Mouse (Mus musculus) layer of hippocampus, postnatal 10 days (tissue): ENCODE data around the gene Adgrf2. TPM values are rescaled to one million over a fixed set of nuclear protein-coding genes. Genes with fewer than 3 reads are reported as not detected.

Experiments
- DNase-seq, 2 experiments: peaks; one replicate each; pipeline ENCODE4 v3.0.0; 2021; ENCODE audit warnings: low spot score in 2 of 2
- long read RNA-seq: library from polyadenylated mRNA; stranded (forward); transcript quantifications from one replicate; pipeline ENCODE4 v2.0.0, GENCODE M21; 2023
- total RNA-seq, 2 experiments: library from RNA; stranded (reverse); gene quantifications; 2 replicates each; pipeline ENCODE4 v1.2.3; 2021

Adgrf2 gene
- total RNA-seq = under 1 TPM; 0.42 to 0.66 TPM
- long read RNA-seq = 0 reads

DNA sequence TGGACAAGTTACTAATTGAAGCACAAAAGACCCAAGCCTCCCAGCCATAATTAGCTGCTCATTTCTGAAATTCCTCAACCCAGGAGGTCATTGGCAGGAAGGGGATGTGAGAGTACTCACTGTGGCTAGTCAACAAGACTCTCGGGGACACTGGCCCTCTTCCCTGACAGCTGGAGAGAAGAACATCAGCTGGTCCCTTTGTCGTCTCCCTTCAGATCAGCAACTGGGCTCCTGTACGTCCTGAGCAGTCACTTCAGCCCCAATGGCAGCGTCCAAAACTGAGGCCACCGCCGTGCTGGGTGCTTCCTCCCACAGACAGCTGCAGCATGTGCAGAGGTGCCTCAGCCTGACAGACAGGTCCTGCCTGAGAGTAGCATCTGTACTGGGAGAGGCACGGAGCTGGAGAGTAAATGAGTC lies at the start of gene Adgrf2:
Adgrf2 (minus strand) TSS at position 379 of the 417 bp plus-strand sequence.
- no peak for DNase-seq

DNA sequence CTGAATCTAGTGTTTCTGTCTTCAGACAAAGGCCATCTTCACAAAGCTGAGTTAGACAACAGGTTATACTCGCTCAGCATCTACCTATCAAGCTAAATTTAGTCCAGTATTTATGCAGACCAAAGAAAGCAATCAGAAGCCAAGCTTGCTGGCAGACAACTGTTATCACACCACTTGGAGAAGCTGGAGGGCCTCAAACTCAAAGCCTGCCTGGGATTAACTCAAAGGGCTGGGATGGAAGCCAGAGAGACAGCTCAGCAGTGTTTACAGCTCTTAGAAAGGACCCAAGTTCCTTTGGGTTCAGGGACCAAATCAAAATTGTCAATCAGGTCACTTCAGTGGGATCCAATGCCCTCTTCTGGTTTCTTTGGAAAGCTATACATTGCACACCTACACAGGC lies 48.8 kb upstream of the Adgrf2 start:
- DNase-seq = no peak

DNA sequence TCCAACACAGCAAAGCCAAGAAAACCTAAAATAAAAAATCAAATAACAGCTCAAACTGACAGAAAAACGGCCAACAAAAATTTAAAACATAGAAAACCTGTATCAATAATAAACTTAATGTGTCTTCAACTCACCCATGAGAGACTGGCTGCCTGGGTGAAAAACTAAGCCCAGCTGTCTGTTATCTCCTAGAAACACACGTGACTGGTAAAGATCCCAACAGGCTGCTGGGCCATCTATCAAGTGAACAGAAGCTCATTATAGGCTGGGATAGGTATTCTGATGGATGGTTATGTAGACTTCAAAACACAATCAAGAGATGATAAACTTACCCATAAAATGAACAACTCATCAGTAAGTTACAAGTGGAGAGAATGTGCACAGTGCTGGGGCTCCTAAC lies 47.7 kb upstream of the Adgrf2 start:
- DNase-seq = no peak

DNA sequence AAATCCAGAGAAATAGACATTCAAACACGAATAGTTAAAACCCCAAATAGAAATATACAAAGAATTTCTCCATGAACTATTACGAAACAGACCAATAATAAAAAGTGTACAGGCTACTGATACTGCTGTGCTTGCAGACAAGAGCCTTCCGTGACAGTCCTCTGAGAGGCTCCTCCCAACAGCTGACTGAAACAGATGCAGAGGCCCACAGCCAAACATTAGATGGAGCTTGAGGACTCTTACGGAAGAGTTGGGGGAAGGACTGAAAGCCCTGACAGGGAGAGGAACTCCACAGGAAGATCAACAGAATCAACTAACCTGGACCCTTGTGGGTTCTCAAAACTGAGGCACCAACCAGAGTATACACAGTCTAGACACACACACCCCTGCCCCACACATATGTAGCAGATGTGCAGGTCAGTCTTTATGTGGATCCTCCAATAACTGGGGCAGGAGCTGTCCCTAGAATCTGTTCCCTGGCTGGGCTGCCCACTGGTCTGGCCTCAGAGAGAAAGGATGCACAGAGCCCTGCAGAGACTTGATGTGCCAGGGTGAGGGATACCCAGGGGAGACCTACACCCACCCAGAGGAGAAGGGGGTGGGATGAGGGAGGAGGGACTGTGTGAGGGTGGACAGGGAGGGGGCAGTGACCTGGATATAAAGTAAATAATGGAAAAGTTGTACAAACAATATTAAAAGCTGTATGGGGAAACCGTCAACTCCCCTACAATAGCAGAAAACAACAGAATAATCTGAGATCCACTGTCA lies 46.9 kb upstream of the Adgrf2 start:
- DNase-seq = no peak

DNA sequence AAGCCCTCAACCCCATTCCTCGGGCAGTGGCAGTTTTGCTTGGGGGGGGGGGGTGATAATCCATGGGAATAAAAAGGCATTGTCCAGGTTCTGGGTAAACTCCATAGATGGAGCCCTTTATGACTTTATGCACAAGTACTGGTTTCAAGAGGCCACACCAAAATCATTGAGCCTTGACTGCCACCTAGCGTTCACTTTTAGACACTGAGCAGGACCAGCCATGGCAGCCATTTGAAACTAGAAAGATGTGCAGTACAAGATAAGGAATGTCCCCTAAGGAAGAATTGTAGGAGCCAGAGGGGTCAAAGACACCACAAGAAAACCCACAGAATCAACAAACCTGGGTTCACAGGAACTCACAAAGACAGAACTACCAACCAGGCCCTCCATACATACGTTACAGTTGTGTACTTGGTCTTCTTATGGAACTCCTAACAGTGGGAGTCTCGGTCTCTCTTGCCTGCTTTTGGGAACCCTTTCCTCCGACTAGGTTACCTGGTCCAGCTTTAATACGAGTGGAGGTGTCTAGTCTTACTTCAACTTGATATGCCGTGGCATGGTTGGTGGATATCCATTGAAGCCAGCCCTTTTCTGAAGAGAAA lies 40.3 kb upstream of the Adgrf2 start:
- DNase-seq = peak; percentile 82 to 83

DNA sequence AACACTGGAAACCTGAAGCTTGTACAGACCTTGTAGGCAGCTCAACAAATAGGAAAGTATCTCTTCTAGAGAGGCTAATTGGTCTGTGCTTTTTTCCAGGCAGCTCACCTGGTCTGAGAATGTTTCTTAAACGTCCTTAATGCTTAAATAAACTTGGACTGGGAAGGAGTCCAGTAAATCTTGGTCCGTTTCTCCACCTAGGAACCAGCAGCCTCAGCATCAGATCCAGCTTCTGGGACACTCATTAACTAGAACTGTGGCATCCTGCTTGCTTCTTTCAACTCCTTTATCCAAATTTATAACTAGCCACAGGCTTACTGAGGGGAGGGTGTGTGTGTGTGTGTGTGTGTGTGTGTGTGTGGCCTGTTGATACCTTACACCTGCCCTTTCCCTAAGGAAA lies 11.8 kb upstream of the Adgrf2 start:
- peak in 1 of 2 experiments; percentile 4 for DNase-seq

DNA sequence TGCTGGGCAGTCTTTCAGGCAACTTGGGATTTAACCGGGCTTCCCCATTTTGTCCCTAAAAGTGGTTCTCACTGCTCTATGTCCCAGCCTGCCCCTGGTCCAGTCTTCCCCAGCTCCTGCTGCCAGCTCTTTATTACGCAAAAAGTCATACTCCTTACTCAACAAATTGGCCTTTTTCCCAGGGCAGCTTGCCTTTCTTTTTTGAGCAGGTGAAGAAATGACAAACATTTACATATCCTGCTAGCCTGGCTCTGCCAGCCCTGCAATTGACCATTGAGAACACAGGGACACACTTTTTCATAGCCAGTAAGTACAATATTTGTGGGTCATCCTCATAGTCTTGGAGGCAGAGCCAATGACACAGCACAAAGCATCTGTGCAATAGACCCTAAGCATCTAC lies 10.2 kb upstream of the Adgrf2 start:
- peak in 1 of 2 experiments; percentile 4 for DNase-seq

DNA sequence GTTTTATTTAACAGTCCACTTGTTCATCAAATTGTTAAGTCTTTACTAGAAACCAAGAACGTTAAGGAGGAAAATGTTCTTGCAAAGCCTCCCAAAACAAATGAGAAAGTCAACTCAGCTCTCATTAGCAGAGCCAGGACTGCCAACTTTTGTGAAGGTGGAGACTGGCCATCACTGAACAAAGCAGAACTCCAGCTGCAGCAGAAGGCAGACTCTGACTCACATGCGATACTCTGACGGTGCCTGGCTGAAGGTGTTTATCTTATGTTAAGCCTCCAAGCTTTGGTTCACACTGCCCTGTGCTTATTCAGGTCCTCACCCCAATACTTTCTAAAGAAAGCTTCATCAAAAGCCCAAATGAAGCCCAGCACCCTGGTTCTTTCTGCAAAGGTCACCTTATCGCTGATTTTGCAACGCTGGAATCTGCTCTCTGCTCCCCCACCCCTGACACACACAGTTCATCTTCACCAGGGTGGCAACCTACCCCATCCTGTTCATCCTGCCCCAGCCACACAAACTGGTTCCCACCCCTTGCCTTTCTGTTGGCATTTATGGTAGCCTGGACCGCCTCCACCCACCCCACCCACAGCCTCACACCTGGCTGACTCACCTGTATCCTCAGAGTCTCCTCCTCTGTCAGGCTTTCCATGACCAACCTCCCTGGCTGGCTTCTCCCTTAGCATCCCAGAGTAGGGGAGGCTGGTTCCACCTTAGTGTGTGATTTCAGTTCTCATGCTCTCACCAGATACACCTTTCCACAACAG lies 3.9 kb upstream of the Adgrf2 start:
- no peak for DNase-seq

DNA sequence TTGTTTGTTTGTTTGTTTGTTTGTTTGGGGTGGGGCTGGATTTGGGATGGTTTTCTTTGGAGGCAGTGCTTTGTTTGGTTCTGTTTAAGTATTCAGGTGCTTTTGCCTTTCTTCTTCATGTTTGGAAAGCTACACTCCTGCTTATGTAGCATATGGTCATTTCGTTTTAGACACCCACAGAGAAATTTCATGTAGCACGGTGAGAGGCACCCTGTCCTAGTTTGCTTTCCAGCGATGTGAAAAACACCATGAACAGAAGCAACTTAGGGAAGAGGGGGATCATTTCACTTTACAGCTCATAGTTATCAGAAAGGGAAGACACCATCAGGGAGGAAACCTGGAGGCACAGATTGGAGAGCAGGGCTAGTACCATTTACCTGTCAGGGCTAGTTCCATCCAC lies 844 bp upstream of the Adgrf2 start:
- no peak for DNase-seq

DNA sequence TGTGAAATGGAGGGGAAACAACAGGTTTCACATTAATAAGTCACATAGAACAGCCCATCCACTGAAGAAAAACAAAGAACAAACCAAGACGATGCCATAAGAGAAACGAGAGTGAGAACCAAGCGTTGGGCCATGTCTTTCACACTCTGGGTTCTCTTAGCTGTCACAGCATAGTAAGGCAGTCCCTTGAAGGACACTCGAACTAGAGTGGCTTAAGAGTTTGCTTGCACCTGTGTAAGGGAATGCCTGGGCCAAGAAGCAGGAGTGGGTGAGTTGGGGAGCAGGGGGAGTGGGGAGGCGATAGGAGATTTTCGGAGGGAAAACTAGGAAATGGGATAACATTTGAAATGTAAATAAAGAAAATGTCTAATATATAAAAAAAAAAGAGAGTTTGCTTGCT lies 3.2 kb downstream of the Adgrf2 start:
- no peak for DNase-seq

DNA sequence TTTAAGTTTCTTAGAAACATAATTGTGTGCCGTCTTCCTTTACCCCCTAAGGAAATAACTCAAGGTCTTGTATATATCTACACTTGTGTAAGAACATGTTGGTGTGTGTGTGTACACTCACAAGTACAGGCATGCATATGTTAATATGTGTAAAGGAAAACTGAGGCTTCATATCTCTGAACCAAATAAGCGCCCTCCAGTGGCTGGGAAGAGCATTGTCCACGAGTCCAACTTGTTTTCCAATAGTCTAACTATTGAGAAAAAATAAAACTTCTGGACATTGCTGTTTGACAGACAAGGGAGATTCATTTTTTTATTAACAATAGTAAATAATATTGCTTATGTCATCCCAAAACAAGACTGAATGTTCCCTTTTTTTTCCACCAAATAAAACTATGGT lies 24.8 kb downstream of the Adgrf2 start:
- DNase-seq = no peak

DNA sequence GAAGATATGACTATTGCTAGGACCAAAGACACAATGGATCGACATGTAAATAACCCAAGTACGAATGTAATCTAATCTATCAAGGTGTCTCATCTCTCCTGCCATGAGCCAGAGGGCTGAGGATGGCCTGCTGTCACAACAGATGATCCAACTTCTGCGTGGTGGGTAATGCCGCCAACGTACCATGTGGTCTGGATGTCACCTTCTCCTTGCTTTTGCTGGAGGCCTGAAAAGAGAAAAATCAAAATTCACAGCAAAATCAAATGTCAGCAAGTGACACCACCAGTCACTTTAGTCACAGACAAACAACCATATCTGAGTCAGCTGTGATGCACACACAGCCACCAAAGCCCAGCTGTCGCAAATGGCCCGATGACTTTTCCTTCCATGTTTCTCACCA lies 27.0 kb downstream of the Adgrf2 start:
- DNase-seq = peak; percentile 45 to 53

DNA sequence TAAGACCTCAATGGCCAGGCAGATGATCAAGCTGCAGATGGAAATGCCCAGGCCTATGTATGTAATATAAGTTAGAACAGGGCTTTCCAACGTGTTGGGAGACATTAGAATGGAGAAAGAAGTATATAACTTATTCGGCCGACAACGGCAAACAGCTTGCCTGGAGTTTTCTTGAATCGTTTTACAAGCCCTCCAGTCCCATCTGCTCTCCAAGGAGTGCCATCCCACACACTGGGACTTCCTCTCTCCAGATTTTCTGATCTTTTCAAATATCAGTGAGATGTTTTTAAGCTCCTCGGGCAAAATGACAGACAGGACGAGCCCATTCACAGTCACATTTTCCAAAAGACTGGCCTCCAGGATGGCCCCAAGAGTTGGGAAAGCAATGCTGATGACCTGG lies 31.3 kb downstream of the Adgrf2 start:
- peak in 1 of 2 experiments; percentile 15 for DNase-seq

DNA sequence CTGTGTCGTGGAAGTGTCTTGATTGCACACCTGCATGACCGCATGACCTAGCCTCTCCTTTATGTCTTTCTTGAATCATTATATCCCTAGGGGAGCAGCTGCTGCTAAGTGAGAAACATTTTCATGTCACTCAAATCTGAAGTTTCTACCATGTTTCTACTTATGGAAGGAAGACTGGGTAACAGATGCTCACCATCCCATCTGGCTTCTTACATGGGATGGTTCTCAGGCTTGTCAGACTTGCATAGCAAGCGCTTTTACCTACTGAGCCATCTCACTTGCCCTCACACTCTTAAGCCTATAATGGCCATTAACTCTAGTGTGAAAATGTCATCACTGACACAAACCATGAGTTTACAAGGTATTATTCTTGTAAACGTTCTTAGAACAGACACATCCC lies 36.4 kb downstream of the Adgrf2 start:
- no peak for DNase-seq

DNA sequence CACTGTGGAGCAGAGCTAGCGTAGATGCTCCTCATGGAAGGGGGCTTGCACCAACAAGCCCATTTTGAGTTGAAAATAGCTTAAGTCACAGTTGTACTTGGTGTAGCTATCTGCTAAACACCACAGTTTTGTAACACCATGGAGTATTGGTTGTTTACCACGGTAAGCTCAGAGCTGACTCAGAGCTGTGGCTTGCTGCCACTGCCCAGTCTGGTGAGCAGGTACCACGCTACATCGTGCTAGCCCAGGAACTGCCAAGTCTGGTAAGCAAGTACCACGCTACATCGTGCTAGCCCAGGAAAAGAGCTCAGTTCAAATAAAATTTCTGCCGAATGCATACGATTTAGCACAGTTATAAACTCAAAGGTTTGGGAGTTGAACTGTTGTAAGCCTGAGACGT lies 39.8 kb downstream of the Adgrf2 start:
- DNase-seq = no peak

DNA sequence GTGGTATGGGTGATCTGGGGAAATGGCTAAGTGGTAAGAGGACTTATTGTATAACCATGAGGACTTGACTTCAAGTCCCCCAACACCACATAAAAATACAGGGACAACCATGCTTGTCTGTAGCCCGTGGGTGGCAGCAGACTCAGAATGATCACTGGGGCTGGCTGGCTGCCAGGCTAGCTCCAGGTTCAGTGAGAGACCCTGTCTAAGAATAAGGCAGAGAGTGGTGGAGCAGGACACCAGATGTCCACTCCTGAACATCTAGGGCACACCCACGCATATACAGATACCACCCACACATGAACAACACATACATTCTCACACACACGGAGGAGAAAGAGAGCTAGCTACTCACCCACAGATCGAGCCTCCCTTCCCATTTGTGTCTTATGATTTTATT lies 47.2 kb downstream of the Adgrf2 start:
- DNase-seq = peak in 1 of 2 experiments; percentile 13

DNA sequence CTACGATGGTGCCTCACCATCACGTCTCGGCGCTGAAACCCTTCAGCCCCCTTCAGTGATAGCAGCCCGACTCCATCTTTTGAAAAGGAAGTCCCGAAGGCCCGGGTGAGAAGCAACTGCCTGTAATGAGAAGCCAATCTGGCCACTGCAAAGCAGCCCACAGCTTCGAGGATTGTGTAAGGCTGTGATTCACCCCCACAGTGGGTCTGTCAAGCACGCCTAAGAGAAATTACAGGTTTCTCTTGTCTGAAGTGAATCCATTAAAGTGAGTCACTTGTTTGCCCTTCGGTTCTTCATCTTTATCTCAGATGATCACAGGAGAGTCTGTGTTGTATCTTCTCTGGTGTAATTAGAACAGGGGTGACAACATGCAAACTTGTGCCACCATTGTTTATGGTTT lies 49.8 kb downstream of the Adgrf2 start, which contains the start of gene Adgrf4:
Adgrf4 (minus strand) TSS at position 149 of the 400 bp plus-strand sequence.
- DNase-seq = no peak

DNA sequence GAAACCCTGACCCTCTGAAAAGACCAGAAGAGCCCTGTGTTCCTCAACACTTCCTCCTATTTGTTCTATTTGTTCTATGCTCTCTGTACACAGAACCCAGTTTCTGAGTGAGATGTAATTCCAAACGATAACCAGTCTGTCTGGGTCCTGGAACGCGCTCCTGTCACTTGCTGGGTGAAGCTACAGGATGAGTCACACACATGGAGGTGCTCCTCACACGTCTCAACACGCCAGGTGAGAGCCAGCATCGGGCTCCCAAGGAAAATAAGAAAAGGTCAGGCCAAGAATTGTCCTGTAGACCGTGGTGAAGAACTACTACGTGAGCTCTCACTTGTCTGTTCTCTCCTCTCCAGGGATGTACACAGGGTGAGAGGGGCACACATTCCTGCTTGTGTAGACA lies 51.4 kb downstream of the Adgrf2 start:
- DNase-seq = no peak
